Mouse (Mus musculus) frontal cortex, adult 2 months (tissue): Measurements from ENCODE around the gene Mecp2. TPM values are rescaled to one million over a fixed set of nuclear protein-coding genes. Genes with fewer than 3 reads are reported as not detected.
"Not testable (repeated sequence)": the region's sequence is repeated elsewhere in the genome, so short reads cannot be mapped to it uniquely, and the experiment has no call there.

ENCODE experiments used
- DNase-seq, 2 experiments: peaks; one replicate each; pipeline ENCODE4 v3.0.0; 2022; ENCODE audit warnings: low spot score in 1 of 2; ENCODE audit errors: extremely low spot score in 1 of 2
- polyA plus RNA-seq: library from polyadenylated mRNA; depleted of rRNA; stranded (reverse); fragments of >200 nt; gene quantifications from 2 replicates; pipeline ENCODE4 v1.2.3, GENCODE M21; 2012; rRNA removed

The Mecp2 gene
- polyA plus RNA-seq: 29.7 and 30.6 TPM in 2 replicates

DNA sequence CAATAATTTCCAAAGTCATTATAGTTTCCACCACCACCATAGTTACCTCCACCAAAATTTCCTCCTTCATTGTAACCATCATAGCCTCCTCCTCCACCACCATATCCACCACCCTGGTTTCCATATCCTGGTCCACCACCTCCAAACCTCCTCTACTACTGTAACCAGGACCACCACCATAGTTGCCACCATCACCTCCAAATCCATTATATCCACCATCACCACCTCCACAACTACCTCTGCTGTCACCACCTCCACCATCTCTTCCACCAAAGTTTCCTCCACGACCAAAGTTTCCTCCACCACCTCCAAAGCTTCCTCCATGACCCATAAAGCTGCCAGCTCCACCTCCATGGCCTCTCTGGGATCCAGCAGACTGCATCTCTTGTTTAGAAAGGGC, at the start of gene Mecp2:
TSS of gene Mecp2 (minus strand) at position 101 of the 400 bp plus-strand sequence.
- not testable (repeated sequence) for DNase-seq

DNA sequence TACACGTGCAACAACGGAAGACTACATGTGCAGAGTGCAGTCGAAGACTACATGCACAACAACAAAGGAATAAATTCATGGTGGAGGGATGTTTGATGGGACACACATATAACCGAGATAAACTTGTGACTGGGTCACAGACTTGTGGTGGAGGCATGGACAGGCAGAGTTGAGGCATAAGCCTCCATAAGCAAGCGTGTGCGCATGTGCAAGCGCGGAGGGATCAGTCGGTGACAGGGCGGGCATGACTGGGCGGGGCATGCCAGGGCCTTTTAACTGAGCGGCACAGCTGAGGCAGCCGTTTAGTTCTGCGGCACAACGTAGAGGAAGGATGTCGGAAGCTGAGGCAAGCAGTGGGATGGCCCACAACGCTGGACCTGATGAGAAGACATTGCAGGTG, 41.8 kb upstream of the Mecp2 start, which contains the start of gene Tktl1:
TSS of gene Tktl1 (plus strand) at position 301 of the 400 bp plus-strand sequence.
- no peak for DNase-seq

DNA sequence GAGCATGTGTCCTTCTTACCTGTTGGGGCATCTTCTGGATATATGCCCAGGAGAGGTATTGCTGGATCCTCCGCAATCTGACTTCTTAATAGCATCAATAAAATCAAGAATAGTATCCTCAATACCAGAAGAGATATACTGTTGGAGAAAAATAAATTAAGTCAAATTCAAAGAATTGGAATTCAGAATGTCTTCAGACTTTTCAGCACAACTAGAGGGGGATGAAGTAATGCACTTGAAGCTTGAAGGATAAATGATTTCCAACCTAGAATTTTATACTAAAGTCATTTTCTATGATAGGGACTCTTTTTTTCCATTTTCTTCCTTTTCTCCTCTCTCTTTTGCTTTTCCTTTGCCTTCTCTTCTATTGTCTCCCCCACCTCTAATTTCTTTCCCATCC, 32.6 kb upstream of the Mecp2 start, which contains the start of gene Tex28:
TSS of gene Tex28 (minus strand) at position 101 of the 400 bp plus-strand sequence.
- DNase-seq: no peak

DNA sequence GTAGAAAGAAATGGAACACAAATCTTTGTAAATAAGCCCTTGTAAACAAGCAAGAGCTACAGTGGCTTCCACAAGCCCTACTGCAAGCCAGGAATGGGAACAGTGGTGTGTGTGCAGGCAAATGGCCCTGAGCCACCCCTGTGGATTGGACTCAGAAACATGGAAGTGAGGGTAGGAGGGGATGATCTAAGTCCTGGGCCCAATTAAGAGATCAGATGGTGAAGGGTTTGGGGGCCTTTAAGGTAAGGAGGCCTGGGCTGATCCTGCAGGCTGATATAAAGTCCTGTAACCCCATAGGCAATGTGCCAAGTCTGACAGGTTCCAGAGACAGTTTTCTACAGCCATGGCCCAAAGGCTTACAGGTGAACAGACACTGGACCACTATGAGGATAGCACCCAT, 8.0 kb downstream of the Mecp2 start, which contains the start of gene Opn1mw:
TSS of gene Opn1mw (plus strand) at position 301 of the 400 bp plus-strand sequence.
- DNase-seq: no peak

DNA sequence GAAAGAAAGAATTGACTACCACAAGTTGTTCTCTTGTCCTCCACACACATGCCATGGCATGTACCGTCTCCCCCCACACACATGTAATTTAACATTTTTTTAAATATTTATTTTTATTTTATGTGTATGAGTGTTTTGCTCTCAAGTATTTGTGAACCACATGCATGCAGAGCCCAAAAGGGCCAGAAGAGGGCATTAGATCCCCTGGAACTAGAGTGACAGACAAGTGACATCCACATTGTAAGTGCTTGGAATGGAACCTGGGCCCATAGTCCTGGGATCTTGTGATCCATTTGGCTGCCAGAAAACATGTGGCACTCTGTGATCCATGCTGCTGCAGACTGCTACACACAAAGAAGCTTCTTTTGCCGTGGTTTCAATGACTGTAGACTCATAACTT, 10.2 kb downstream of the Mecp2 start:
- DNase-seq: no peak

DNA sequence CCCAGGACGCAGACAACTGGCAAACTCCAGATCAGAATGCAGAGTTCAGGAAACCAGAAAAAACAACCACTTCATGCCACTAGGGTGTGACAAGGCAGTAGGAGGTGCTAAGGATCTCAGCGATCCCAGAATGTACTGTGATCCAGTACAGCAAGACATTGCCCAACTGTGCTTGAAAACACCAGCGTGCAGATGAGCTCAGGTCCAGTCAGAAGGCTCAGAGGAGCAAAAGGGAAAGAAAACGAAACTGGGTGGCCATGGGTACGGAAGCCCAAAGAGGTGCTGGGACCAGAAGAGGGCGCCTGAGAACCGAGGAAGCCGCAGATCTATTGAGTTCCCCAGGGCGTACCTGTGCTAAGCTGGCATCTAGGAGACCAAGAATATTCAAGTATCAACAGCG, 19.7 kb downstream of the Mecp2 start:
- peak; percentile 8 to 66 for DNase-seq

DNA sequence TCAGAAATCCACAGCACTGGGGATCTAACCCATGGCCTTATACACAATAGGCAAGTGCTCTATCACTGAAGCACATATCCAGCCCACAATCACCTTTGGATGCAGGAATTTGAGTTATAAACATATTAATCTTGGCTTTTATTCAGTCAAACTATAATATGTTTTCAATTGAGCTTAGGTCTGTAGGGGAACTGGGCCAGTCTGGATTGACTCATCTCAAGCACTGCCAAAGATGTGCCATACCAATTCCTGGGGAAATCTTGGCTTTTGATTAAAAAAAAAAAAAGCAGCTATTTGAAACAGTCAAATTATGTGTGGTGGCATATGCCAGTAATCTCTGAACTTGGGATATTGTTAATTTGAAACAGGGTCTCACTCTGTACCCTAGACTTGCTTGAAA, 21.1 kb downstream of the Mecp2 start:
- DNase-seq: no peak

DNA sequence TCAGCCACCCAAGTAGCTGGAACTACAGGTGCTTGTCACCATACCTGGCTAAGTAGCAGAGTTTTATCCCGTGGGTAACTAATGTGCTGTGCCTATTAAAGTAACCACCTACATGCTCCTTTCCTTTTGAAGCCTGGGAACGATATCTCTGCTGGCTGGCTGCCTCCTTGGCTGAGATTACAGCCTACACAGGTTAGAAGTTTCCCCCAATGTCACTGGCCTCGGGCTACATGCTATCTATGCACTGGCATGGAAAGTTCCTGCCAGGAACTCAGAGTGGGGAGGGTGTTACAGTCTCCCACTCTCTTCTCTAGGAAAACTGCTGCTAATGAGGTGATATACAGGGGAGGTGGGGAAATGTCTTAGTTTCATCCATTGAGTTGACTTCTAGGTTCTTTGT, 26.4 kb downstream of the Mecp2 start:
- peak in 1 of 2 experiments; percentile 9 for DNase-seq

DNA sequence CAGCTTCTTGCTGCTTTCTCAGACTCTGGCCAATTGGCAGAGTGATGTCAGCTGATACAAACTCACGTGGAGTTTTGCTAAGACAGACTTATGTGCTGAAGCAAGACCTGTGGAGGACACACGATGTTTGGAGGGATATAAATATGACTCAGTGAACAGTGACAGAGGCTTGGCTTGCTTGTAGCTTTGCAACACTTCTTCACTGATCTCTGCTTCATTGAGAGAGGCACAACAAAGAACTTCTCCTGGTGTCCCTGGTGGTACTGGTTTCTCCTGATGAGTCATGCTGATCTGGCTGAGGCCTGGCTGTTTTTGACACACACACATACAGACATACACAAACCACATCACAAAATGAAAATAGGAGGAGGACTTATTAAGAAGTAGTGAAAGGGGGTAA, 29.2 kb downstream of the Mecp2 start:
- no peak for DNase-seq

DNA sequence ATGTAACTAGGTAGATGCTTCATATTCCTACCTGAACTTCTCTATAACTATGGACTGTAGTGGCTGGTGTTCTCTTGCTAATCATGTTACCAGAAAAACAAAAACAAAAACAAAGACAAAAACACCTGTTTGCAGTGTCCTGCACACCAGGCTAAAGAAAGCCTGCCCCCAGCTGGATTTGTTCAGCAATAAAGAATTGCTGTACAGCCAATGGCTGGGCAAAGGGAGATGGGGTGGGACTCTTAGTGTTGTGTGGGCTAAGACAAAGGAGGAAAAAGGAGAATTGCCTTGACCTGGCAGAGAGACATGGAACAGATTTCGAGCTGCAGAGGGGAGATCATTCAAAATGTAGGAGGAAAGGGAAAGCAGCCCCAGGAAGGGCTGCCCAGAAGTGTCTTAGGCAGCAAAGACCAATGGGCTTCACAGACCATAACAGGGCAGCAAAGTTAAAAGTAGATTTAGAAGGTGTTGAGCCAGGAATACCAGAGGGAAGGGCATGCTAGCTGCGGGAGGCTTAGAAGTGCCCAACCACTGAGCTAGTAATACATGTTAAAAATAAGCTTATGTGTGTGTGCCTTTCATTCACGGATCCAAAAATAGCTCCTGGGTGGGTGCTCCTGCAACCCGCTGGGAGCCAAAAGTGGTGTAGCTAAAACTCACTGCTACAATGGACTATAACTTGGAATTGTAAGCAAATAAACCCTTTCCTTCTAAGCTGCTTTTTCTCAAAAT, 31.5 kb downstream of the Mecp2 start:
- DNase-seq: peak; percentile 7 to 15

DNA sequence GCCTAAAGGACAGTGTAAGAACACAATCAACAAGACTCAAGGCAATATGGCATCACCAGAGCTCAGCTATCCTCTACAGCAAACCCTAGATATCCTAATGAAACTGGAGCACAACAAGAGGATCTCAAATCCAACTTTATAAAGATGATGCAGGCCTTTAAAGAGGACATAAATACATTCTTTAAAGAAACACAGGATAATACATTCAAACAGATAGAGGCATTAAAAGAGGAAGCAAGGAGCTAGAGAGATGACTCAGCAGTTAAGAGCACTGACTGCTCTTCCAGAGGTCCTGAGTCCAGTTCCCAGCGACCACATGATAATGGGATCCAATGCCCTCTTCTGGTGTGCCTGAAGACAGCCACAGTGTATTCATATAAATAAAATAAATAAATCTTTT, 40.0 kb downstream of the Mecp2 start:
- DNase-seq: no peak

DNA sequence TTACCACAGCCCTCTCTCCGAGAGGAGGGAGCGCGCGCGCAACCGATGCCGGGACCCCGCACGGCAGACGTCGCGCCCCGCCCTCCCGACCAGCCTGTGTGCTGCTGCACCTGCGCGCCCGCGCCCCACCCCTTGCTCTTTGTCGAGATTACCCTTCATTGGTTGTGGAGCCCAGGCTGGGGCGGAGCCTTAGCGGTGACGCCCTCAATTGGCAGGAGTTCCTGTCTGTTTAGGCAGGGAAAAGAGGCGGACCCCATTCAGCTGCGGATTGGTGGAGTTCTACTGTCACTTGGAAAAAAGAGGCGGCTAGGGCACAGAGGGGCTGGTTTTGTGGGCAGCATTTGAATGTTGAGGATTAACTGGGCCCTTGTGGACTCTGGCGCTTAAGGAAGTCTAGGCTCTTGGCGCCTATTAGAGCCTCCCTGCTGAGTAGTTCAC, 49.5 kb downstream of the Mecp2 start:
- DNase-seq: peak; percentile 97 to 99

DNA sequence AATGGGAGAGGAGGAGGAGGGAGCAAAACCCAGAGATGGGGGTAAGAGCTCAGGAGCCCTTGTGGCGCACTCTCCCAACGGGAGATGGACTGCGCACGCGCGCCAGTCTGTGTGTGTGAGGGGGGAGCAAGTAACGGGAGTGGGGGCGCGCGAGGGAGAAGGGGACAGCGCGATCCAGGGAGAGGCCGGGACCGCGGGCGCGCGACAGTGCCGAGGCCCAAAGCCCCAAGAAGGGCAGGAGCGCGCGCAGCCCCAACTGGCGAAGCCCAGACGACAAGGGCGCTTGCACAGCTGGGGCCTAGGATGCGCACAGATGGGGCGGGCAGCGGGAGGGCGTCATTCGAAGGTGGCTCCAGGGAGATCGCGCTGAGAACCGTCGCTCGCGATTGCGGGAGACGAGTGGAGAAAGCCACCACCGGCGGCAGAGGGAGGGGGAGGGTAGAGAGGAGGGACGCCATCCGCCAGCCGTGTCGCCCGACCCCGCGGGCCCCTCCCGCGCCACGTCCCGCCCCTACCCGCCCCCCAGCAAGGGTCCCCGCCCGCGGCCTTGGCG, 50.1 kb downstream of the Mecp2 start:
- peak; percentile 61 to 81 for DNase-seq

DNA sequence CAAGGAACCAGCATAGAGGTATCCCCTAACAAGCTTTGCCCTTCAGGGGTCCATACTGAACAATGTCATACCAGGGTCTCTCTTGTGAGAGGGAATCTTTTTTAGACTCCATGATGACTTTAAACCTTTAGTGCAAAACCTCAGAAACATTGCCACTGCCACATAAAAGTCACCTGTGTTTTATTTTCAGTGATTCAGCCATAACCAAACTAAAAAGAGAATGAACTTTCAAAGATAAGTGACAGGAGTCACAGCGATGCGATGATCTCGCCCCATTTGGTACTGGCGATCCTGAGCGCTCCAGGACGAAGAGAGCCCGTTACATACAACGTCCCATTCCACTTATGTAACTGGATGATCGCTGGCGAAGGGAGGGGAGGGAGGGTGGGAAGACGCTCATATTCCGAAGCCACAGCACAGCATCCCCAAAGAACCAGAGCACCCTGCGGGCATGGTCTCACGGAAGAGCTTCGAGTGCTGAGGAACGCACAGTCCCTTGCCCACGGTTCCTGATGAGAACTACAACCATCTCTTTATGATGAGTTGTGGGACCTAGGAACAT, 50.8 kb downstream of the Mecp2 start:
- peak in 1 of 2 experiments; percentile 16 for DNase-seq

DNA sequence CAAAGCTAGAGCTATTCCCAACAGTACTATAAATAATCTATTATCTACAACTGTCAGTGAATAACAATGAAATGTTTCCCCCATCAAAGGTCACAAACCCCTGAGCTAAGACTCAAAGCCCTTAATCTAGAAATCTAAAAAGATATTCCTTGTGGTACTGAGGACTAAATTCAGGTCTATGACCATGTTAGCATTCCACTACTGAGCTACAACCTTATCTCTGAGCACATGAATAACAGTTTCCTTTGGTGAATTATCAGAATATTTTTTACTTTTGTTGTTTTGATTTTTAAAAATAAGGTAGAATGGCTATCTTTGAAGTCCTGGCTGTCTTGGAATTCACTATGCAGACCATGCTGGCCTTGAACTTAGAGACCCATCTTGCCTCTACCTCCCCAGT, 64.4 kb downstream of the Mecp2 start:
- no peak for DNase-seq

DNA sequence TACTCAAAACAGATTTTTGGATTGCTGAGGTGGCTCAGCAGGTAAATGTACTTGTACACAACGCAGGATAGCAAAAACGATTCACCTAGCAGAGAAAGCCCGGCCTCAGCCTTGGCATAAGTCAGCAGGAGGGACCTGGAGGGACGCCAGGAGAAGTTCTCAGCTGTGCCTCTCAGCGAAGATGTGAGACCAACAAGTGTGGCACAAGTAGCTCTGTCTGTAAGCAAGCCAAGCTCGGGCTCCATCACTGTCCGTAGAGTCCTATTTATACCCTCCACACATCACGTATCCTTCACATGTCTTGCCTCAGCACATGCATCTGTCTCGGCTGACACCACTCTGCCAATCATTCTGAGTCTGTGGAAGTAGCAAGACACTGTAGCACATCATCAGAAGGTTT, 67.3 kb downstream of the Mecp2 start:
- DNase-seq: peak in 1 of 2 experiments; percentile 20

DNA sequence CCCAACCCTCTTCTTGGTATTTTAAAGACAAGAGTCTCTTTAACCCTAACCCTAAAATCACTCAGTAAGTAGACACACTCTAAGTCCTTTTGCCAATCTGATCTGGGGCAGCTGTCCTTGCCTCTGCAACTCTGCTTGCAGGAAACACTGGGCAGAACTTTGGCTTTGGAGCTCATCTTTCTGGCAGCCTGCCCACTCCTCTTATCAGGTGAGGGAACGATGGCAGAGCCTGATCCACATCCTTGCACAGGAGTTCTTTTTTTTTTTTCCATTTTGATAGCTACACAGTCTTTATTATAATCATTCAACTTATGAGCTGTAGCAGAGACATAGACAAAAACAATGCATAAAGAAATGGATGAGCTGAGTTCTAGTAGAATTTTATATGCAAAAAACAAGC, 90.1 kb downstream of the Mecp2 start:
- no peak for DNase-seq

DNA sequence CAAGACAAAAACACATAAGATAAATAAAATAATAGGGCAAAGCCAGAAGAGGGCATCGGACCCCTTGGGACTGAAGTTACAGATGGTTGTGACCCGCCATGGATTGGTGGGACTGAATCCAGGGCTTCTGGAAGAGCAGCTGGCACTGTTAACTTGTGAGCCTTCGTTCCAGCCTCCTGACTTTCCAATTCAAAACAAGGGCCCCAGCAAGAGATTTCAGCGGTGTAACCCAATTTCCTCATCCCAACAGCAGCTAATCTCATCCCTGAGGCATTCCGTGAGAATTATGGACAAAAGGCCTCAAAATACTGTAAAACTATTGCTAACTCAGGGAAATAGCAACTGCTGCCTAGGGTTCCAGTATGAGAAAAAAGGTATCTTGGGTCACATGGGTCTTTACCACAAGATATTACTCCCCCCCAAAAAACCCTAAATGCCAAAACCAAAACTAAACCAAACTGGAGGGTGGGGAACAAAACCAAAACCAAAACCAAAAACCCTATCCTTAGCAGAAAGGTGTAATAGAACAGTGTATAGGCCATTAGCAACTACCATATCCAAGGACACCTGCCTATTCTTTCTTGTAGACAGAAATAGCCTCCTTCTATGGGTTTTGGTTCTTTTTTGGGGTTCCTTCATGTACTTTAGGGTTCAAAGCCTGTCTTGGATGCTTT, 97.3 kb downstream of the Mecp2 start:
- DNase-seq: no peak

DNA sequence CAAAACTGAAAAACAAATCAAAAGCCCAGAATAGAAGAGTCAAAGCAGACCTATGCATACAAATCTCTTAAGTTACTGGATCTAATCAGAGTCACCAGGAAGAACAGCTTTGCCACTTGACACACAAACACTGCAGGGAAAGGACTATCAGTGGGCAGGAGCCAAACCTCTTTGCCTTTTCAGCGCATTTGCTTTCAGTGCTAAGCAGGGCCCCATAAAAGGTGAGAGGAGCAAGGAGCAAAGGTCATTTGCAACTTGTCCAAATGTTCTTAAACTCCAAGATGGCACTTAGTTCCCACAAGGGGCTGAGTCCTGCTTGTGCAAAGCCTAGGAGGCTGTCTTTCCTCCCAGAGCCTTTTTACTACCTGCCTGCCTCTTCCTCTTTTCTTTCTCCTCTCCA, 105.2 kb downstream of the Mecp2 start:
- DNase-seq: no peak

DNA sequence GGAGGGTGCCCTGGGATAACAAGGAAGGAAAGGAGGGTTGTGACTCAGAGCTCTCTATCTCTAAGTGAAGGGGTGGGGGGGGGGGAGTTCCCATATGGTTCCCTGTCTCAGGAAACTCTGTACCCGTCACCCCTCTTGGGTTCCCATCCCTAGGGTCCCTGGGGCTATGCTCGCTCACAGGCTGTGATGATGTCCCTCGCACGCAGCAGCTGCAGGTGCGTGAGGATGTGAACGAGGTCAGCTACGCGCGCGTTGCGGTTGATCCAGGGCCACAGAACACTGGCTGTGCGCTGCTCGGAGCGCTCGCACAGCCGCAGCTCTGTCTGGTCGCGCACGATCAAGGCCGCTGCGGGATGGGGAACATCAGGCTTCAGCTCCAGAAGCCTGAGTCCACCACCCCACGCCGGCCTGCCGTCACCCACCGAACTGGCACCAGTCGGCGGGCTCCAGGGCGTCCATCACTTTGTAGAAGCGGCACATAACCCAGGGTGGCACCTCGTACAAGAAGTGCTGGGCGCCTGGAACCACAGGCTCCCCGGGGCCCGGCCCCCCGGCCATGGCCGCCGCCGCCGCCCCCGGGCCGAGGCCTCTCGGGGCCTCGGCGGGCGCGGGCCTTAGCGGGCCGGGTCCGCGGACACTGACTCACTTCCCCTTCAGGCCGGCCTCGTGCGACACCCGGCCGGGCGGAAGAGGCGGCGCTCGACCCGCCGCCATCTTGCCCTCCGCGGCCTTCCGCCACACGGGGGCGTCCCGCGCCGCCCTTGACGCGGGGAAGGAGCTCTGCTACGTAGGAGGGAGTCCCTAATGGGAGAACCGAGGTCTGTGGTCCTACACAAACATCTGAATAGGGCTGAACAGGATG, 111.7 kb downstream of the Mecp2 start, which contains the start of gene Irak1:
TSS of gene Irak1 (minus strand) at position 731 of the 862 bp plus-strand sequence.
- peak; percentile 13 to 67 for DNase-seq
